Mouse (Mus musculus): Measurements from ENCODE around the gene Clrn1.
"Not testable (repeated sequence)": the region's sequence is repeated elsewhere in the genome, so short reads cannot be mapped to it uniquely, and the experiment has no call there.

Clrn1 gene

DNA sequence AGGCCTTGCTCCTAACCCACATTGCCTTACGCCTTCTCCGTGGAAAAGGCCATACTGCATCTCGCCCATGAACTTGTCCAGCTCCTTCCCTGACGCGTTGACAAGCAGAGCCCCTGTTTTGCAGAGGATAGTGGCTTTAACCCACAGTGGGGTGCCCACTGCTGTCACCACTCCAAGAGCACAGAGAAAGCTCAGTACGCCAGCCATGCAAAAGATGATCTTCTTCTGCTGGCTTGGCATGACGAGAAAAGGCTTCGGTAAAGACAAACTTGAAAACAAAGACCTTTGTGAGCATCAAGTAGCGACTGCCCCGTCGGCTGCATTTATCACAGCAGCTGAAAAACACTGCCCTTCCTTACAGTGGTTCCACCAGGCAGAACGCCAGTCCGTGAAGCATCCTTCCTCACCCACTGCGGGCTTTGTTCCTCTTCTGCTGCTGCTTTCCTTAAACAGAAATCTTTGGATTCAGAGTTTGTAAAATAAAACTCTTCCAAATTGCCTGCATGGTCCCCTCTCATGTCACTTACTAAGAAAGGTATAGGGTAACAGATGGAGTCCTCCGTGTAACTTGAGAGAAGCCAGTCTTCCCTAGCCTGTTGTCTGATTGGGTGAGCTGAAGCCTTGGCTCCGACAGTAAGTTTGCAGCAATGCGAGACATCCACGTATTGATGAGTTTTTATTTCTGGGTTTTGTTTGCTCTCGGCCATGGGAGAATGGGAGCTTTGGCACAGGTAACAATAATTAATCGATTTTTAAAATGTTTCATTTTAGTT, at the start of gene Clrn1:
TSS of gene Clrn1 (minus strand) at position 540 of the 773 bp plus-strand sequence.
- no peak for DNase-seq

DNA sequence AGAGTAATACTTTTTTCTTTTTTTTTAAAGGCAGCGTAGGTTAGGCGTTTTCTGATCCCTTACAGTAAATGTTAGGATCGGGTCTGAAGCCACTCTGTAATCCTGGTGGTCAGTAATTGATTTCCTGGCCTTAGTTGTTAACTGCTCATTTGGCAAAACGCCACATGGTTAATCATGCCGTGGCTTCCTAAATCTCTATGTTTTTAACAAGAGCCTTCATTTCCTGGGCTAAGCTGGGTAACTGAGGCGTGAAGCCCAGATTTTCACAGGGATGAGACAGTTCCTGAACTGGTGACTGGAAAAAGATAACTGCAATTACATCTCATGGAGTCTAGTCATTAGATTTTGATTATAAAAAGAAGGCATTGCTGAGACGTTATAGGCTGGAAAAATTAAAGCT, 38.9 kb upstream of the Clrn1 start:
- no peak for DNase-seq

DNA sequence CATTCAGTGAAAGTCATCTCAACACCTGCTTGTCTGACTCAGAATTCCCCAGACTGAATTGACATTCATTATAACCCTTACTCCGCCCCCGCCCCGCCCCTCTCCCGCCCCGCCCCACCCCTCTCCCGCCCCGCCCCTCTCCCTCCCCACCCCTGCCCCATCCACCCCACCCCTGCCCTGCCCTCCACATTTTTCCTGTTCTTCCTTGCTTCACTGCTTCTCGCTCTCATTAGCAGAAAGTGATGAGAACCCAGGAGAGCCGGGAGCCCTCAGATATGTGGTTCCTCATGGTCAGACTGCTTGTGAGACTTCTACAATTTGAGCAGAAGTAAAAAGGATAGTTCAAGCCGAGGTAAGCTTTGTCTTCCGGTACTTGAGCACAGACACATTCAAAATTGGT, 38.0 kb upstream of the Clrn1 start:
- DNase-seq = no peak

DNA sequence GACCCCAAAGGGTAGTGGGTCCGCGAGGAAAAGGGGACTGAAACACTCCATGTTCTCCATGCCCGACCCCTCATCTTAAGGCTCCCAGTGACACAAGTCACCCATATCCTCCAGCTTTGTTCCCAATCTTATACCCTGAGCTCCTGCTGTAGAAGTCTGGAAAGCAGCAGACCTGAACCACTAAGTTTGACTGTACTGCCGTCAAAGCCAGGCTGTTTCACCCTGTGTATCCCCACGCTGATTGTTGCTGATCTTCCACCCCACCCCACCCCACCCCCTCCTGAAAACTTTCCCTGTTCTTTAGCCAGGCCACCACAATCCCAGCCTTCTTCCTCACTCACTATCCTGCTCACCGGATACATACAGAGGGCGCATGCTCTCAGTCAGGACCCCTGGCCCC, 37.5 kb upstream of the Clrn1 start:
- DNase-seq = no peak

DNA sequence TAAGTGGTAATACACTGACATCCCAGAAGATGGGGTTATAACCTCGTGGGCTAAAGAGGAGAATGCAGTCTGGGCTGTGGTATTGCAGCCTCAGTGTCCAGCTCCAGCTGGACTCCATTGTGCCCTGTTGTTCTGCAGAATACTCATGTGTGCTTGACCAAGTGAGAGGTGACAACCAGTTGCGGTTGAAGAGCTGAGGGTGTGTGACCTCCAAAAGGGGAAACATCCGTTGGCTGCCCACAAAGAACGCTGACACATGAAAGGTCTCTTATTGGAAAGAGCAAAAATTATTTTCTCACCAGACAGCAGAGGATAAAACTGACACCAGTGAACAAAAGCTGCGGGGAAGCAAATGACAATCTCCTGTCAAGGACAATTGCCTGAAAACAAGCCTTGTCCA, 36.2 kb upstream of the Clrn1 start:
- DNase-seq = no peak

DNA sequence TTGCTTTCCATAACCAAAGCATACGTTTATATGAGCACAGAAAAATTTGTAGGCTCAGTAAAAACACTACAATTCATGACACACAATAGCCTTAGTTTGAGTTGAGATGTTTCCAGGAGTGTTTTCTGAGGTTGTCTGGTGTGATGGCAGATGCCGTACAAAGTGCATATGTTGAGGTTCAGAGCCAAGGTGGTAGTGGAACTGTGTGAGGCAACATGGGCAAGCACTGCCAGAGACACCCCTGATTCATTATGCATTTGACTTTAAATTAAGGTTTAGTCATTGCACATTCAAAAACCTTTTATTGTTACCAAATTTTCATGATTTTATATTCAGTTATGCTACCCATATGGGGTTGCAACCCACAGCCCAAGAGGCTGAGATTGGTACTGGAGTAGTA, 19.5 kb upstream of the Clrn1 start:
- DNase-seq = no peak

DNA sequence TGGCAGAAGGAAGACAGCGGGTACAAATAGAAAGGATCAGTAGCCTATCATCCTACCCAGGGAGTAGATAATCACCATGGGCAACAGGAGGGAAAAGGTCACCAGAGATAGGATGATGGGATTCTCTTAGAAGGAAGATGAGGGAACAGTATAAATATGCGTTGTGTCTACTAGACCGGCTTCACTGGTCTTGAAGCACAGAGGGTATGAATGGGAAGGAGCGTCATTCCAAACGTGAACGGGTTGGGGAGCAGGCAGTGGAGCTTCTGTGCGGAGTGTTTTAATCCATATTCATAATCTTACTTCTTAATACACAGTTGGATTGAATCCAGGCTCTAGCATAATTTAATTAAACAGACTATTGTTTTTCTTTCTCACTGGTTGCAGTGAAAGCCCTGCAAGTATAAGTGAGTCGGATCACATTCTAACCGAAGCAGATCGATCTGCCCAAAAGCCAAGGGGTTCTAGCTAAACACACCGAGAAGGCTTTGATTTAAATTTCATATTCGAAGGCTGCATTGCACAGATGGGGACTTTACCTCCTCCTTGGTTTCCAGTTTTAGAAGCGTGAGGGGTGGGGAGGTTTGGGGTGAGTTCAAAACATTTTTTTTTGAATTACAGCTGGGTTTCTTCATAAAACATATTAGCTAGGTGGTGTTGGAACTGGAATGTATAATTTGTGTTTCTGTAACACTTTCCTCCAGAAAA, 17.1 kb upstream of the Clrn1 start:
- no peak for DNase-seq

DNA sequence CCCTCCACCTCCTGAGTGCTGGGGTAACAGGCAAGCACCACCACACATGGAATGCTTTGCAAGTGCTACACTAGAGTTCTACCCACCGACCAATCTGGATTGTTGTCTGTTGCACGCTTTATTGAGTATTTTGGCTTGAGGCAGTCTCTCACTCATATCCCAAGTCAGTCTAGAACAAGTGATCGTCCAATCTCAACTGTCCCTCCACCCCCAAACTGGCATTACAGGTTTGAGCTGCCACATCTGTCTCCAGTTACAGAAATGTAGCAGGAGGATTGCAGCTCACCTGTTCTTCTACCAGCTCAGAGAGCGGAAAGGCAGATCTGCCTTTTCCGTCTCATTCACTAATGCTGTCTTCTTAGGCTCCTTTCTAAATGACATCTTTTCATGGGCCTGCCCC, 10.0 kb upstream of the Clrn1 start:
- no peak for DNase-seq

DNA sequence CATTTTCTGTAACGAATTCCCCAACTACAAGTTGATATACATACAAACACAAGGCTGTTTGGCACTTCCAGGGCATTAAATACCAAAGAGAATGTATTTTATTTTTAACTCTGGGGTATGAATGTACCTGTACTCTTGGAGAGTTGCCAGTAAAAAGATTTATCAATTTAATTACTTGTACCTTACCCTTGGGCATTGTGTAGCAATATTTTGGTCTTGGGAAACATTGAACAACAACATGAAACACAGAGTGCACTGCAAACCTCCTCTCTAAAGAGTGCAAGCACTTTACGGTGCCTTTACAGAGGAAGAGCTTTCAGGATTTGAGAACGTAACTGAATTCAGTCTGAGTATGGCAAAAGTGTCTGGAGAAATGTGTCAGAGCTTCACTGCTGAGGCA, 9.4 kb upstream of the Clrn1 start:
- no peak for DNase-seq

DNA sequence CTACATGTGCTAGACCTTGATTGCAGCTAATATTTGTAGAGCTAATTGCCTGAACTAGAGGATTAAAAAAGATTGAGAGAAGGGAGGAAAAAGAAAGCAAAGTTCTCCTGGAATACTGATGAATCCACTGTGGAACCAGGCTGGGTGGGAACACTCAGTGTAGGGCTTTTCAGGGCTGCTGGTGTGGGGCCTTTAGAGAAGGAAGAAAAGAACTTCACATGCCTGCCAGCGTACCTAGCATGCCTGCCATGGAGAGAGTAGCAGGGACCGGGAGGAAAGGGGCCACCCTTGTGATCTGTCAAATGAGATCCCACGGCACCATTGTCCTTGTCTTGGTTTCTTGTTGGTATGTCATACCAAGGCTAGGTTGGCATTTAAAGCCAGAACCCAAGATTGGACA, 4.5 kb upstream of the Clrn1 start:
- no peak for DNase-seq

DNA sequence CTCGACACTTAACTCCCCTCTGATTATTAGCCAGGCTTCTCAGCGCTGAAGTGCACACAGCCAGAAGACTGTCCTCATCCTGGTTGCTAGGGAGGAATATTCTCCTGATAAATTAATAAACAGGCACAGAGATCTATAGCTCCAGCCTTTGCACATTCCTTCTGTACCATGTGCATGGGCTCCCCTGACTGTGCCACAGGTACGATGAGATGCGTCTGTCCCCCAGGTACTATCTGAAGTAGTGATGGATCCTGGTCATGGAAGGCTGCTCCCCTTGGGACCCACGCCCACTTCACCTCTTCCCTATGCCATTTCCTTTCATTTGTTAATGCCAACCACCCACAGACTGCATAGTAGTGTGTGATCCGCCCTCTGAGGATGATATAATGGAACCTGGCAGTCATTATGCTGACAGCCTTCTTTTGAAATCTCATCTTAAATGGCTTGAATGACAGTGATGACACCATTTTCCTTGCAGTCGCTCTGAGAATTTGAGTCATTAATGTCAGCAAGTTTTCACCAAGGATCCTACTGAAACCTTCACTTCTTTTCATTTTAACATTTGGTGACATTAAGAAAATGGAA, 3.1 kb upstream of the Clrn1 start:
- DNase-seq = no peak

DNA sequence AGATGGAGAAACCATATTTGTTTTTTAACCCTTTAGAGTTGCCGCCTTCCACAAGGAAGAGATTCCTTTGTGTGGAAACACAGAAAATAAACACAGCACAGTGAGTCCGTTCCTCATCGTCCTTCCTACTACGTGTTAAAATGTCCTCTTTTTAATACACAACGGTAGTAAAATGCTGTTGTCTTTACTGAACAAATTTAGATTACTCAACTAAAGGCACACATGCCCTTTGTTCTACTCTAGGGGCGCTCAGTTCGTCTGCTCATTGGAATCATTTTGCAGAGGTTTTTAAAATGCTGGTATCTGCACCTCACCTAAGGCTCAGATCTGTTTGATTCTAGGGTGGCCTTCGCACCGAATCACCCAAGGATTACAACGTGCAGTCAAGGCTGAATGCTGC, 2.6 kb upstream of the Clrn1 start:
- no peak for DNase-seq

DNA sequence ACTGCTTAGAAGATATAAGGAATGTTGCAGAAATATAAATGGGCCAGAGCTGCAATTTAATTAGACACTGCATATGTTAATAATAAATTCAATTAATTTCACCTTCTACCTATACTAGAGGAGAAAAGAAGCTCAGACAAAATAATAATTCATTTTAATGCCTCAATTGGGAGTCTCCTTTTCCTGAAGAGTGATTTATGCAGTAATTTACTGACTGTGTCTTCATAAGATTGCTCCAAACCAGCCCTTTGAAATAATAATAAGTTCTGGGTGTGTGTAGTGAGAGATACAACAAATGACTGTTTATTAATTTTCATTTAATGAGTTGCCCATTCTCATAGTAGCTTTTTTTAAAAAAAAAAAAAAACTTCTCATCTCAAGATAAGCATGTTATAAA, 1.6 kb downstream of the Clrn1 start:
- DNase-seq = no peak

DNA sequence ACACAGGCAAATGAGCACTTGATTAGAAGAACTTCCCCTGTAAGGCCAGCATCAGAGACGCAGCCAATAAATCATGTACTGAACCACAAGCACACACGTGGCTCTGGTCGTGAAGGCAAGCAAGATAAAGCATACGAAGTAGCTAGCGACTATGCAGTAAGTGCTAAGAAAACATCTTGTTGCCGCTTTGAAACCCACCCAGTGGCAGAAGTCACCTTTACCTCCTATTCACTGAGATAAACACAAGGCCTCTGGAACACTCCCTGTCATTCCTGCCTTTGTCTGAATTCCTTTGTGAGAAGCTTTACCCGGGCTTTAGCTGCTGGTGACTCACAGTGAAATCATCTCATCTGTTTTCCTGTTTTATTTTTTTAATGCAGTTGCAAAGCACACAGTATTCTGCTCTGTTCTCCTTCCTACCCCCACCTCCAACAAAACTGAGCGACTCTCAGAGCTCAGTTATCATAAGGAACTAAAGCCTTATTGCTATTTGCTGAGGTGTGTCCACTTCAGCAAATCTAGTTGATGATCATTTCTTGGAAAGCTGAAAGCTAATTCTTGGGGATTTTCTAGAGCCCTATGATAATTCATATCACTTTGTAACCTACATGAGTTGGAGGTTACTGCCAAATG, 2.1 kb downstream of the Clrn1 start:
- DNase-seq = no peak

DNA sequence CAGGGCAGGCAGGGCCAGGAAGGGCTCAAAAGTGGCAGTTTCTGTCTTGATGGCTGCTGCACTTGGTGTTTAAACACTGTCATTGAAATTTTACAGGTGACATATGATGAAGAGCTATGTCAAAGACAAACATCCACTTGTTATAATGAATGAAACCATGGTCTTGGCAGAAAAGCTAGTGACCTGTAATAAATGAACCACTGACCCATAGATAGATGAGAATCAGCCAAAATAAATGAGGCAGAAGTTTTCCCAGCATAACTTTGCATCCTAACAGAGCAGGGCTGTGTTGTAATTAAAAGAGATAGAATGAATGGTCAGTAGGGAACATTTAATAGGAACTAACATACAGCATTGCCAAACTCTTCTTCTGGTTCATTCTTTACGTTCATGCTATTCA, 4.1 kb downstream of the Clrn1 start:
- DNase-seq = no peak

DNA sequence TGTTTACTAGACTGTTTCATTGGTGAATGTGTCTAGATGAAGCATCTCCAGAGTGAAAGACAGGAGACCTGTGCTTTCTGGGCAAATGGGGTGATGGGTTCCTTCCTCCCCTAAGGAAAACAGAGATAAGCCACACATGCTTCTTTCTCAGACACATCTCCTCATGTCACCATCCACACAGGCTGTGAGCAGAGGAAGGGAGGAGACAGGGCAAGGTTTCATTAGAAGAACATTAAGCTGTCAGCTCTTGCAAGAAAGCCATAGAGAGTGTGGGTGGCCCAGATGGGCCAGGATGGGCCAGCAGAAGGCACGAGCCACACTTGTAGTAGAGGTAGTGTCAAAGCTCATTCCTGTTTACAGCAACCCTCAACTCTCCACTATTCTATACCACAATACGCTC, 5.0 kb downstream of the Clrn1 start:
- DNase-seq = no peak

DNA sequence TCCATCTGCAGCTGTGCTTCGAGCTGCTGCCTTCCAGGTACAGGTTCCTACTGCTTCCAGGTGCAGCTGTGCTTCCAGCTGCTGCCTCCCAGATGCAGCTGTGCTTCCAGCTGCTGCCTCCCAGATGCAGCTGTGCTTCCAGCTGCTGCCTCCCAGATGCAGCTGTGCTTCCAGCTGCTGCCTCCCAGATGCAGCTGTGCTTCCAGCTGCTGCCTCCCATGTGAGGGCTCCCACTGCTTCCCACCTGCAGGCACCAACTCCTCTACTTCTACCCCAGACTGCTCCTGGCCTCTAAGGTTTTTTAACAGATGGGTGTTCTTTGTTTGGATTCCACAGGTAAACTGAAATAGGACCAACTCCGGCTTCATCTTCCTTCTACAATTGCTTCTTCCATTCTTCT, 13.3 kb downstream of the Clrn1 start:
- DNase-seq = not testable (repeated sequence)

DNA sequence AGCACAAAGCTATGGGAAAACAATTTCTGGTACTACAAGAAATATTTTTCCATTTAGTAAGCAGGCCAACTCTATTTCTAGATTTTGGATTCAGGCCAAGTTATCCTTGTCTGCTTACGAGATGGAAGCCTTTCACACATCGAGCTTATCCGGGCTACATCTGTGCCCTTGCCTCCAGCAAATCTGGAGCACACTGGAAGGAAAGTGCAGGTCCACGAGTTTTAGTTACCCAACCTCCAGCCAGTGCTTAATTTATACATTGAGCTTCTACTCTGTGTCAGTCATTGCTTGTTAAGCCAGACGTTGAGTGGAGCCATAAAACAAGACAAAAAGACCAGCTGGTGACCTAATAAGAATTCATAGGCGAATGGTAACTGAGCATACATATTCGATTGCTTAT, 19.4 kb downstream of the Clrn1 start:
- DNase-seq = no peak

DNA sequence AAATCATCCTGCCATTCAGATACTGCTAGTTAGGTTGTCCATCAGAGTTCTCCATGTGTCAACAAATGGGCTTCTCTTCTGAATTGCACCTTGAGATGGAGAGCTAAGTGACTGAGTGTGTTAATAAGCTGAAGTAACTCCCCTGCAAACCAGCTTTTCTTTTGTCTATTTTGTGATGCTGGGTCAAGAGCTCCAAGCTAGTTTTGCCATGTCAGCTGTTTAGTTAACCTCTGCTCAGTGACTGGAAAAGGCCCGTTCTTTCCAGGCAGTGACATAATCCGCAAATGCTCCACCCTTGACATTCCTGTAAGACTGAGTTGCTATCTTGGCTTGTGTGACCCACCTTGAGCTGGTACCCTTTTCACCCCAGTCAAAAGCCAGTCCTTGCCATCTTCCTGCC, 22.2 kb downstream of the Clrn1 start:
- no peak for DNase-seq

DNA sequence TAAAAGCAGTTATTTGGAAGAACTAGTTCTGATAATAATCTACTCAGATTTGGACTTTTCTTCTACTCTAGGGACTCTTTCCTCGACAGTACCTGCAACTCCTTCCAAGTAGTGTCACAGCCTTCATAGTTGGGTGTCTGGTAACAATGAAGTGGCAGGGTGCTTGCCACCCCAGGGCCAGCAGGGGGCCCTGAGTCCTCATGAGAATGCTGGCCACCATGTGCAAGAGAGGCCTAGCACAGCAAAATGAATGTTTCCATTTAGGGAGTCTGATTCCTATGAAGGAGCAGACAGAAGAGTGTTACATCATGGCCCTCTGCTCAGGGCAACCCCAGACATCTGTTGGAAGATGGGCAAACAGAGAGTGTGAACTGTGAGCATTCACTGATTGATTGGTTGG, 41.7 kb downstream of the Clrn1 start:
- DNase-seq = no peak

DNA sequence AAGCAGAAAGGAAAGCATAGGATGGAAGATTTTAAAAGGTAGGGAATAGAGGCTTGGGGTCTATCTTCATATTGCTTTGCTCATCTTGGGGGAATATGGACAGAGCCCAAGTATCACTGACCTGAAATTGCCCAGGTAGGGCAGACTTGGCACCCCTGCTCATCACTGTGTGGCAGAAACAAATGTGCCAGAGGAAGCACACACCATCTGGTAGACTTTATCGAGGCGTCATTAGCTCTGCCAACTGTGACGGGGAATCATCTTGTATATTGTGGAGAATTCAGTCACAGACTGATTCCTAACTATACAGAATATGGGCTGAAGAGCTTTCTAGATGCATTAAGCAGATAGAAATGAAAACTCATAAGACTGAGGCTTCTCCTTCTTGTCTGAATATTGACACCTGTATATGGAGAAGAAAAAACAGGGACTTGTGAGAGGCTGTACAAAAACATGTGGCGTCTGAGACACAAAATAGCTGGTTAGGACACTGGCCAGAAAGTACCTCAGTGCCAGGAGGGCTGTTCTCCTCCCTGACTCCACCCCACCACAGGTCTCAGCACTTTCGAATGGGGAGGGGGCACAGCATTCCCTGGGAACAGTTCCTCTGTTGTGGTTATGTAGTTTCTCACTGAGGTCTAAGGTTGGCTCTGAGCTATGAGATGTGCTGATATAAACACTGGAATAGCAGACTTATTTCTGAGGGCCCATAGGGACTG, 51.5 kb downstream of the Clrn1 start:
- DNase-seq = no peak

DNA sequence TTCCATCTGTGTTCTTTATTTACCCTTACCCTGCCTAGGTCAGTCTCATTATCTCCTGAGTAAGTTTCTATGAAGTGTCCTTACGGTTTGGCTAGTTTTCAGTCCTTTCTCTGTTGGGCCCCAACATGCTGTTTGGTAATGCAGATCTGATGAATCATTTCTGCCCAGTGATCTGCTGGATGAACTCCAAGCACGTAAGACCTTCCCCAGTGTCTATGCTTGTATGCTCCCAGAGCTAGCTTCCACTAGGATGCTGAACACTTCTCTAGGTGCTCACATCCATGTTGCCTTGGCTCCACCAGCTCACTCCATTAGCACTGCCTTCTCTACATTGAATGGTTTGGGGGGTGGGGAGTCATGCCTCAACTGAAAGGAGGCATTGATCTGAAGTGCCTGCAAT, 52.3 kb downstream of the Clrn1 start:
- no peak for DNase-seq

DNA sequence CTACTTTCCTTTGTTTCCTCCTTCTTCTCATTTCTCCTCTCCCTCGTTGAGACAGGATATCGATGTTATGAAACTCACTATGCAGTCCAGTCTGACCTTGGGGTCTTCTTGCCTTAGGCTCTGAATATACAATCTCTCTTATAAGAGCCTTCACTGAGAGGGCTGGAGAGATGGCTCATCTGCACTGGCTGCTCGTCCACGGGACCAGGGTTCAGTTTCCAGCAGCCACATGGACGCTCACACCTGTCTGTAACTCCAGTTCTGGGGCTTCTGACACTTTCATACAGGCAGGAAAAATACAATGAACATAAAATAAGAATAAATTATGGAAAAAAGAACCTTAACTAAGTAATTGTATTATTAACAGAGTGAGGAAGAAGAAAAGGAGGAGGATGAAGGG, 53.6 kb downstream of the Clrn1 start:
- DNase-seq = no peak
